Mouse (Mus musculus): Measurements from ENCODE around the gene Ccr5. TPM values are rescaled to one million over a fixed set of nuclear protein-coding genes. Genes with fewer than 3 reads are reported as not detected.
A peak's percentile ranks its signal among the peaks of the same experiment; 100 is the strongest.
"Not testable (repeated sequence)": the region's sequence is repeated elsewhere in the genome, so short reads cannot be mapped to it uniquely, and the experiment has no call there.

Gene Ccr5
- polyA plus RNA-seq, 1 experiment: 7.6 TPM

- Histone ChIP-seq H3K4me1 (ENCODE audit: control insufficient read depth, insufficient read depth, low read length) (no peaks in the 10 kb centered on the region), H3K4me3 (ENCODE audit: low read depth, low read length) (no peak overlapping the region), H3K9ac (ENCODE audit: low read depth, poor library complexity, severe bottlenecking) (no peak overlapping the region), H3K27me3 (ENCODE audit: control insufficient read depth, insufficient read depth, low read length, poor library complexity, severe bottlenecking) (no peaks in the 10 kb centered on the region), H3K9me3 (replicated peaks; ENCODE audit: control insufficient read depth, insufficient read depth, low read length, poor library complexity, severe bottlenecking) (no peaks in the 10 kb centered on the region), H3K27ac (ENCODE audit: insufficient read depth, low read length) (no peak overlapping the region), H3K36me3 (ENCODE audit: control insufficient read depth, insufficient read depth, low read length, poor library complexity, severe bottlenecking) (no peaks in the 10 kb centered on the region)
- TF ChIP-seq EP300 (IDR thresholded peaks at IDR 0.05; ENCODE audit: insufficient read depth, low read depth, low read length): no peak
- peak; percentile 15 for TF ChIP-seq CTCF (IDR thresholded peaks at IDR 0.05; ENCODE audit: low read depth, low read length)
These were observed 7.0 kb downstream of the Ccr5 start for GRCm38 (mm10) chr9:124128379-124128778.

DNA sequence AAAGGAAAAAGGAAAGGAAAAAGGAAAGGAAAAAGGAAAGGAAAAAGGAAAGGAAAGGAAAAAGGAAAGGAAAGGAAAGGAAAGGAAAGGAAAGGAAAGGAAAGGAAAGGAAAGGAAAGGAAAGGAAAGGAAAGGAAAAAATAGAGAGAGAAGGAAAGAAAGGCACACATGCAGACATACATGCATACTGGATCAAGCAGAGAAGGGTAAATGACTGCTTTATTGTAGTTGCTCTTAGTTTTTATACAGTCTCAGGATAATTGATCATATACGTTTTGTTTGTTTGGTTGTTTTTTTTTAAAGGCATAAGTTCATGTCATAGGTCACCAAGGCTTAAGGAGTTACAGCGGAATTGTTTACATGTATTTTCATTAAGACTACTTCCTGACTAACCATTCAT is 11.6 kb downstream of the Ccr5 start:
- not testable (repeated sequence) for H3K4me1 ChIP-seq (ENCODE audit: control insufficient read depth, insufficient read depth, low read length); H3K9ac ChIP-seq (ENCODE audit: low read depth, poor library complexity, severe bottlenecking); H3K9me3 ChIP-seq (replicated peaks; ENCODE audit: control insufficient read depth, insufficient read depth, low read length, poor library complexity, severe bottlenecking); H3K36me3 ChIP-seq (ENCODE audit: control insufficient read depth, insufficient read depth, low read length, poor library complexity, severe bottlenecking); H3K27ac ChIP-seq (ENCODE audit: insufficient read depth, low read length); H3K27me3 ChIP-seq (ENCODE audit: control insufficient read depth, insufficient read depth, low read length, poor library complexity, severe bottlenecking); H3K4me3 ChIP-seq (ENCODE audit: low read depth, low read length)

DNA sequence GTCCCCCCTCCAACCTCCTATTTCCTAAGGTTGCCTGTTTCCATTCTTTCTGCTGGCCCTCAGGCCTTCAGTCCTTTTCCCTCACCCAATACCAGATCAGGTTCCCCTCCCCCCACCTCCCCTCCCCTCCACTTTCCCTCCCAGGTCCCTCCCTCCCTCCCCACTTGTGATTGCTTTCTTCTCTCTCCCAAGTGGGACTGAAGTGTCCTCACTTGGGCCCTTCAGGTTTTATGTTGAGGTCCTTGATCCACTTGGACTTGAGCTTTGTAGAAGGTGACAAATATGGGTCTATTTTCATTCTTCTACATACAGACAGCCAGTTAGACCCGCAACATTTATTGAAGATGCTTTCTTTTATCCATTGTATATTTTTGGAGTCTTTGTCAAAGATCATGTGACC is 13.6 kb downstream of the Ccr5 start:
- not testable (repeated sequence) for H3K4me1 ChIP-seq (ENCODE audit: control insufficient read depth, insufficient read depth, low read length); H3K4me3 ChIP-seq (ENCODE audit: low read depth, low read length); H3K27me3 ChIP-seq (ENCODE audit: control insufficient read depth, insufficient read depth, low read length, poor library complexity, severe bottlenecking); H3K9ac ChIP-seq (ENCODE audit: low read depth, poor library complexity, severe bottlenecking); H3K36me3 ChIP-seq (ENCODE audit: control insufficient read depth, insufficient read depth, low read length, poor library complexity, severe bottlenecking); H3K27ac ChIP-seq (ENCODE audit: insufficient read depth, low read length); H3K9me3 ChIP-seq (replicated peaks; ENCODE audit: control insufficient read depth, insufficient read depth, low read length, poor library complexity, severe bottlenecking)

DNA sequence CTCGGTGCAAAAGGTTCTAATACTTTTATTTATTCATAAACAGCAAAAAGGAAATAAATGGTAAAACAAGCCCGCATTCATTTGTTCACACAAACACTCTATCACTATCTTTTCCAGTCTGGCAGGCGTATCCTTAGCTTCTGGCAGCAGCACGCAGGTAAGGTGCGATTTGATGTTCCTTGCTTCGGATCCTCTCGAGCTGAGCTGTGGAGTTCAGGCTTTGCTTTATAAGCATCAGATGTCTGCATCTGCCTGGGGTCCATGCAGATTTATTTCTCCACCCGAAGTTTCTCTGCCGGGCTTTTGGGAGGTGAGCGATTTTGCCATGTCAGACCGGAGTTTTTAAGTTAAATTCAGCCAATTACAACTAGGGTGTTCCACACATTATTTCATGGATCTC is 16.3 kb downstream of the Ccr5 start:
- Histone ChIP-seq H3K36me3 (ENCODE audit: control insufficient read depth, insufficient read depth, low read length, poor library complexity, severe bottlenecking) (no peaks in the 10 kb centered on the region), H3K9me3 (replicated peaks; ENCODE audit: control insufficient read depth, insufficient read depth, low read length, poor library complexity, severe bottlenecking) (no peaks in the 10 kb centered on the region), H3K4me3 (ENCODE audit: low read depth, low read length) (no peak overlapping the region), H3K27me3 (ENCODE audit: control insufficient read depth, insufficient read depth, low read length, poor library complexity, severe bottlenecking) (no peaks in the 10 kb centered on the region), H3K4me1 (ENCODE audit: control insufficient read depth, insufficient read depth, low read length) (no peaks in the 10 kb centered on the region), H3K9ac (ENCODE audit: low read depth, poor library complexity, severe bottlenecking) (no peak overlapping the region), H3K27ac (ENCODE audit: insufficient read depth, low read length) (no peak overlapping the region)
- TF ChIP-seq POLR2A (IDR thresholded peaks at IDR 0.05; ENCODE audit: insufficient read depth, low read length) (no peak), EP300 (IDR thresholded peaks at IDR 0.05; ENCODE audit: insufficient read depth, low read depth, low read length) (no peak), CTCF (IDR thresholded peaks at IDR 0.05; ENCODE audit: low read depth, low read length) (no peak)

- no peaks in the 10 kb centered on the region for H3K9me3 ChIP-seq (replicated peaks; ENCODE audit: control insufficient read depth, insufficient read depth, low read length, poor library complexity, severe bottlenecking)
- H3K27me3 ChIP-seq (ENCODE audit: control insufficient read depth, insufficient read depth, low read length, poor library complexity, severe bottlenecking): no peaks in the 10 kb centered on the region
- TF ChIP-seq EP300 (IDR thresholded peaks at IDR 0.05; ENCODE audit: insufficient read depth, low read depth, low read length): no peak
- H3K4me1 ChIP-seq (ENCODE audit: control insufficient read depth, insufficient read depth, low read length): no peaks in the 10 kb centered on the region
- no peak overlapping the region for H3K9ac ChIP-seq (ENCODE audit: low read depth, poor library complexity, severe bottlenecking)
- H3K4me3 ChIP-seq (ENCODE audit: low read depth, low read length): no peak overlapping the region
- no peaks in the 10 kb centered on the region for H3K36me3 ChIP-seq (ENCODE audit: control insufficient read depth, insufficient read depth, low read length, poor library complexity, severe bottlenecking)
- no peak overlapping the region for H3K27ac ChIP-seq (ENCODE audit: insufficient read depth, low read length)
These were observed 16.9 kb downstream of the Ccr5 start for GRCm38 (mm10) chr9:124138055-124138775.

DNA sequence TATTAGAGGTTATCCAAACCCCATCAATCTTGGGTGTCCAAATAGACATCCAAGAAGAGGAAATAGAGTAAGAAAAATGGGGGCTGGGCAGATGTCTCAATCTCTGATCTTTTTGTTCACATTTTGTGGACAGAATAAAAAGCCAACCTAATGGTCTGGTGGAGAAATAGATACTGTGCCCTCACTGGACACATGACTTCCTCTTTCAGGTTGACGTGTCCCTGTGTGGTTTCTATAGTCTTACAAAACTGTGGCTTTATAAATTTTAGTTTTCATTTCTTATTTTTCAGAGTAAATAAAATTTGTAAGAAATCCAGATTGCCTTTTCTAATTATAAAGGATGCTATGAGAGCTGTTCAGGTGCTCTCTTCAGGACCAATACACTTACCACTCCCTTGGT is 22.3 kb downstream of the Ccr5 start:
- Histone ChIP-seq H3K27ac (ENCODE audit: insufficient read depth, low read length) (no peak overlapping the region), H3K9ac (ENCODE audit: low read depth, poor library complexity, severe bottlenecking) (no peak overlapping the region), H3K4me3 (ENCODE audit: low read depth, low read length) (no peak overlapping the region), H3K9me3 (replicated peaks; ENCODE audit: control insufficient read depth, insufficient read depth, low read length, poor library complexity, severe bottlenecking) (no peaks in the 10 kb centered on the region), H3K4me1 (ENCODE audit: control insufficient read depth, insufficient read depth, low read length) (no peaks in the 10 kb centered on the region), H3K36me3 (ENCODE audit: control insufficient read depth, insufficient read depth, low read length, poor library complexity, severe bottlenecking) (no peaks in the 10 kb centered on the region), H3K27me3 (ENCODE audit: control insufficient read depth, insufficient read depth, low read length, poor library complexity, severe bottlenecking) (no peaks in the 10 kb centered on the region)
- no peak for TF ChIP-seq EP300 (IDR thresholded peaks at IDR 0.05; ENCODE audit: insufficient read depth, low read depth, low read length)
- no peak for TF ChIP-seq CTCF (IDR thresholded peaks at IDR 0.05; ENCODE audit: low read depth, low read length)

DNA sequence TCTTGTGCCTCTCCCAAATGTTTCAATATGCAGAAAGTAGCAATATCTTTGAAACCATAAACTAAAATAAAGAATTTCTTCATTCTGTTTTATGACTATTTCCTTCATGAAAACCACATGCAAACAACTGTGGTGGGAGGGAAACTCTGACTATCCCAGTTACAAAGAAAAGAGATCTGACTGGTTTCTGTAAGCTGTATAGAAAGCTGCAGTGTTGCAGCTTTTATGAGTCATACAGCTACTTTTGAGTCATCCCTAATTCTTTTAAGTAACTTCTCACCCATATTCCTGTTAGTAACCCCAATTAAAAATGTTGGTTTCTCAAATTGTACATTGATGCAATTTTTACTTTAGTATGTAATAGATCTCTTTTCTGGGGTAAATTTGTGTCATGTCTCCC is 25.0 kb downstream of the Ccr5 start:
- Histone ChIP-seq H3K27me3 (ENCODE audit: control insufficient read depth, insufficient read depth, low read length, poor library complexity, severe bottlenecking) (no peaks in the 10 kb centered on the region), H3K9me3 (replicated peaks; ENCODE audit: control insufficient read depth, insufficient read depth, low read length, poor library complexity, severe bottlenecking) (no peaks in the 10 kb centered on the region), H3K27ac (ENCODE audit: insufficient read depth, low read length) (no peak overlapping the region), H3K9ac (ENCODE audit: low read depth, poor library complexity, severe bottlenecking) (no peak overlapping the region), H3K4me3 (ENCODE audit: low read depth, low read length) (no peak overlapping the region), H3K4me1 (ENCODE audit: control insufficient read depth, insufficient read depth, low read length) (no peaks in the 10 kb centered on the region), H3K36me3 (ENCODE audit: control insufficient read depth, insufficient read depth, low read length, poor library complexity, severe bottlenecking) (no peaks in the 10 kb centered on the region)
- no peak for TF ChIP-seq CTCF (IDR thresholded peaks at IDR 0.05; ENCODE audit: low read depth, low read length)
- TF ChIP-seq EP300 (IDR thresholded peaks at IDR 0.05; ENCODE audit: insufficient read depth, low read depth, low read length): no peak
- no peak for TF ChIP-seq POLR2A (IDR thresholded peaks at IDR 0.05; ENCODE audit: insufficient read depth, low read length)

Other genes starting within 250 kb of the Ccr5 start
- not detected in 2 replicates for gene Ccr1, start 152.9 kb upstream of the Ccr5 start, polyA plus RNA-seq (2011; ENCODE audit: insufficient read depth, insufficient read length, low read depth, missing spikeins)
- not detected in 2 replicates for gene Ccr1l1, start 143.1 kb upstream of the Ccr5 start, polyA plus RNA-seq (2011; ENCODE audit: insufficient read depth, insufficient read length, low read depth, missing spikeins)
- not detected in 2 replicates for gene Ccr3, start 99.6 kb upstream of the Ccr5 start, polyA plus RNA-seq (2011; ENCODE audit: insufficient read depth, insufficient read length, low read depth, missing spikeins)
- gene Ccr2, start 19.6 kb upstream of the Ccr5 start, polyA plus RNA-seq (2011; ENCODE audit: insufficient read depth, insufficient read length, low read depth, missing spikeins): not detected in 2 replicates
- 4.2 and 4.8 TPM in 2 replicates for gene 2010315B03Rik, start 191.2 kb downstream of the Ccr5 start, polyA plus RNA-seq (2011; ENCODE audit: insufficient read depth, insufficient read length, low read depth, missing spikeins)